Mouse (Mus musculus) heart, adult 2 months (tissue): Measurements from ENCODE around the gene Dnal1. TPM values are rescaled to one million over a fixed set of nuclear protein-coding genes. Genes with fewer than 3 reads are reported as not detected.

Source experiments
- DNase-seq, 2 experiments: peaks; one replicate each; pipeline ENCODE4 v3.0.0; 2021
- H3K27ac ChIP-seq: fragments of 200-600 bp; 2 replicates; pipeline ENCODE4 v1.8.1; 2022
- H3K27me3 ChIP-seq: fragments of 200-500 bp; 2 replicates; pipeline ENCODE4 v1.6.1; 2012; ENCODE audit warnings: mild to moderate bottlenecking, low read length, inconsistent platforms, mixed read lengths; ENCODE audit not compliant: control insufficient read depth, insufficient read depth
- H3K36me3 ChIP-seq: fragments of 200-500 bp; 2 replicates; pipeline ENCODE4 v1.6.1; 2012; ENCODE audit warnings: low read length, inconsistent platforms; ENCODE audit not compliant: control insufficient read depth, insufficient read depth
- H3K4me1 ChIP-seq: fragments of 200-500 bp; 2 replicates; pipeline ENCODE4 v1.6.1; 2011; ENCODE audit warnings: low read length; ENCODE audit not compliant: control insufficient read depth, insufficient read depth
- H3K4me3 ChIP-seq: fragments of 200-600 bp; 2 replicates; pipeline ENCODE4 v1.8.1; 2022
- H3K79me2 ChIP-seq: fragments of 200-500 bp; replicated peaks from 2 replicates; pipeline ENCODE4 v1.6.1; 2012; ENCODE audit warnings: mild to moderate bottlenecking, inconsistent platforms, low read length, moderate library complexity, mixed read lengths; ENCODE audit not compliant: control insufficient read depth, insufficient read depth
- H3K9ac ChIP-seq: fragments of 200-500 bp; 2 replicates; pipeline ENCODE4 v1.6.1; 2012; ENCODE audit warnings: low read depth, mild to moderate bottlenecking, control low read depth, inconsistent platforms, low read length, mixed read lengths
- CTCF ChIP-seq: fragments of 200-600 bp; IDR thresholded peaks from 2 replicates; pipeline ENCODE4 v1.8.1; 2022; ENCODE audit warnings: antibody characterized with exemption, mild to moderate bottlenecking, moderate library complexity
- EP300 ChIP-seq: fragments of 200-500 bp; IDR thresholded peaks from 2 replicates; pipeline ENCODE4 v1.6.1; 2011; ENCODE audit warnings: low read depth, low read length, control low read depth; ENCODE audit not compliant: insufficient read depth
- POLR2A ChIP-seq: fragments of 200-500 bp; IDR thresholded peaks from 2 replicates; pipeline ENCODE4 v1.6.1; 2011; ENCODE audit warnings: mild to moderate bottlenecking, low read depth, low read length, control low read depth; ENCODE audit not compliant: insufficient read depth
- WGBS: fragments of 180-500 bp; shearing (Covaris S2); methylation state at CpG from one replicate; pipeline ENCODE4 v1.1.7; 2018; 5-methylcytosine and 5-hydroxymethylcytosine counted together
- intact Hi-C: fragments of 180-260 bp; cut with DNase I; formaldehyde crosslinking; loops from one replicate; pipeline ENCODE4 v1.15.1; 2025
- polyA plus RNA-seq: library from polyadenylated mRNA; depleted of rRNA; stranded (reverse); fragments of >200 nt; gene quantifications from 2 replicates; pipeline ENCODE4 v1.2.3, GENCODE M21; 2012
- total RNA-seq, 2 experiments: library from RNA; stranded (reverse); gene quantifications; 2 replicates each; pipeline ENCODE4 v1.2.3; 2021

Dnal1 gene
- total and polyA plus RNA-seq, 3 experiments, result 3.4 to 7.9 (median 6.9) TPM

DNA sequence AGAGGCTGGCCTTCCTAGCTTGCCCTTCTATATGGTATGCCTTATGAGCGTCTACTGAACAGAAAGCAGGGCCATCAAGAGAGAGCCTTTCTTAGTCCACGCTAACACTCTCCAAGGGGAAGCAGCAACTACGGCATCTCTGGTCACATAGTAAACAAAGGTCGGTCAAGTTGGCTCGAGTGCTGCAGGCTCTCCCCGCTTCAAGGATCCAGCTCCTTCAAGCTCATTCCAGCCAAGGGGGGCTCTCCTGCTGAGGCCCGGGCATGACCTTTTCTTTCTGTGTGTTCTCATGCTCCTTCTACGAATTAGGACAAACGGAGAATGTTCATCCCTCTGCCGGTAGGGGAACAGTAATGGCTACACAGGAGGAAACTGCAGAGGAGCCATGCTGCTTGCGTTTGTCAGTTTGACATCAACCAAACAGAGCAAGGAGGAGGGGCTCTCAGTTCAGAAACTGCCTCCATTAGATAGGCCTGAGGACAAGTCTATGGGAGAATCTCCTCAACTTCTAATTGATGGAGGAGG is 49.5 kb downstream of the Dnal1 start:
- 83% methylated on average over 11 of the region's 11 CpGs for WGBS
- peaks cover 2% of the 10 kb centered on the region; the same call in 1 of the 2 replicates for H3K79me2 ChIP-seq
- intact Hi-C loops, result loop anchor here (1.0 kb wide), 1 partner anchor 57 kb away; no protein-coding TSS in a partner anchor
- DNase-seq, result no peak
- no peak overlapping the region for H3K27ac ChIP-seq
- TF ChIP-seq EP300 (no peak), CTCF (no peak), POLR2A (no peak)
- no peaks in the 10 kb centered on the region for H3K27me3 ChIP-seq
- H3K9ac ChIP-seq, result no peak overlapping the region
- H3K4me3 ChIP-seq, result no peak overlapping the region
- peaks cover 10% of the 10 kb centered on the region for H3K4me1 ChIP-seq
- peaks cover 7% of the 10 kb centered on the region for H3K36me3 ChIP-seq

DNA sequence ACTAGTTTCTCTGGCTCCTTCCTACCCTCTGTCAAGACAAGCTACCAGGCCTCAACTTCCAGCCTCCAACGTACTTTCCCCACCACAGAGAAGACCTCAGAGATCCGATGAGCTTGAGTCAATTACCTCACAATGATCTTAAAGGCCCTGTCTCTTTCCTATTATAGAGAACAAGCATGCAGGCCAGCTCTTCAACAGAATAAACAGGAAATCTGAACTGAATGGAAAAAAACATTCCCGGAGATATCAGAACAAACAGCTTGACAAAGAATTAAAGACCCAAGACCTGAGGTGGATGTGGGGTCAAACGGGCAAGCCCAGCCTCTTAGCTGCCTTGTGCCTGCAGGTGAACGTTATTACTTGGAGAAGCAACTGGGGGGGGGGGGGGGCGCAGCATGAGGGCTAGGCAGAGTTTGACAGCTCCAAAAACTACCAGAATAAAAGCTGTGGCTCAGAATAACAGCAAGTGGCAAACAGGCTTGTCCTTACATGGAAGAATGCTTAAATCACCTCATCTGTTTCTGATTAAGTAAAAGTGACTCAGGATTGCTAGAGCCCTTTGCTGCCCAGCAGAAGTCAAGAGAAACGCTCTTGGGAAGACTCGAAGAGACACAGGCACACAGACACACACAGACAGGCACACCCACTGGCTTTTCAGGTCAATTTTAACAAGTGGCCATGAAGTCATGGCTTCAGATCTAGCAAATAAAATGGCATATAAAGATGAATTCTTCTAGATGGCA is 51.6 kb downstream of the Dnal1 start:
- Histone ChIP-seq H3K9ac (peak overlapping the region; percentile 40; the same call in 1 of the 2 replicates), H3K79me2 (peaks cover 5% of the 10 kb centered on the region), H3K4me1 (peaks cover 11% of the 10 kb centered on the region), H3K27ac (peak overlapping the region; percentile 73), H3K27me3 (no peaks in the 10 kb centered on the region), H3K36me3 (peaks cover 7% of the 10 kb centered on the region), H3K4me3 (no peak overlapping the region)
- intact Hi-C loops, result no loop called here
- no peak for DNase-seq
- no peak for TF ChIP-seq CTCF
- no peak for TF ChIP-seq EP300
- WGBS, result 20% methylated on average over 8 of the region's 8 CpGs

DNA sequence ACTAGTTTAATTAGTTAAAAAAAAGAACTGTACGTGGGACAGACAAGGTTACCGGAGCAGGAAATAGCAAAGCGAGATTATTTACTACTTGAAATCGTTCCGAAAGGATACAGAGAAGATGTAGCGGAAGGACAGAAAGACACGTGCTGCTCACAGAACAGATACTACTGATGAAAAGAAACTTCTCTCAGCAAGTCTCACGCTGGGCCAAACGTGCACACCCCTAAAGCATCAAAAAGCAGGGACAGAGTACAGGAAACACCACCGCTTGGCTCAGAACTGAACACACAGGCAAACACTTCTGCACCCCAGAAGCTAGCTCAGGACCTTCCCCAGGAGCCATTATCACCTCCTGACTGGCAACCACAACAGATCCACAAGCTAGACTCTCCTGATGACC is 56.4 kb downstream of the Dnal1 start:
- Histone ChIP-seq H3K4me3 (no peak overlapping the region), H3K9ac (no peak overlapping the region), H3K36me3 (peaks cover 6% of the 10 kb centered on the region), H3K27me3 (no peaks in the 10 kb centered on the region), H3K27ac (no peak overlapping the region), H3K79me2 (peaks cover 11% of the 10 kb centered on the region), H3K4me1 (peaks cover 22% of the 10 kb centered on the region)
- WGBS, result 58% methylated on average over 10 of the region's 10 CpGs
- TF ChIP-seq CTCF (no peak), POLR2A (no peak), EP300 (no peak)
- intact Hi-C loops, result no loop called here
- DNase-seq, result no peak

DNA sequence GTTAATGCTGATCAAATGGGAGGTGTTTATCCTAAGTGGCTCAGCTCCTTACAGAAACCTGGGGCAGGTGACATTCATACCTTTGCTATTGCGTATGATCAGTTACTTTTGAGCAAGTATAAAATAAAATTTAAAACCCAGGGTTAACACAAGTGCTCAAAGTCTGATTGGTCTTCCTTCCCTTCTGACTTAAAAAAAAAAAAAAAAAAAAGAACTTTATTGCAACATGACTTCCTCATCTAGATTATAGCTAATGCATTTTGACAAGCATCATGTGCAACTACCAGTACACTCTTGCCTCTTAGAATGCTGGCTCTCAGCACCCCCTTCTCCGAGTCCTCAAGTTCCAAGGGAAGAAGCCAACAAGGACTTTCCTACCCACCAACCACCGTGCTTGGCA is 58.0 kb downstream of the Dnal1 start:
- Histone ChIP-seq H3K4me3 (no peak overlapping the region), H3K9ac (no peak overlapping the region), H3K27ac (no peak overlapping the region), H3K4me1 (peaks cover 28% of the 10 kb centered on the region), H3K79me2 (peaks cover 11% of the 10 kb centered on the region), H3K36me3 (peaks cover 2% of the 10 kb centered on the region; the same call in 1 of the 2 replicates), H3K27me3 (no peaks in the 10 kb centered on the region)
- TF ChIP-seq POLR2A (no peak), CTCF (no peak), EP300 (no peak)
- no peak for DNase-seq
- intact Hi-C loops, result no loop called here
- WGBS, result 95% methylated on average over 3 of the region's 3 CpGs

DNA sequence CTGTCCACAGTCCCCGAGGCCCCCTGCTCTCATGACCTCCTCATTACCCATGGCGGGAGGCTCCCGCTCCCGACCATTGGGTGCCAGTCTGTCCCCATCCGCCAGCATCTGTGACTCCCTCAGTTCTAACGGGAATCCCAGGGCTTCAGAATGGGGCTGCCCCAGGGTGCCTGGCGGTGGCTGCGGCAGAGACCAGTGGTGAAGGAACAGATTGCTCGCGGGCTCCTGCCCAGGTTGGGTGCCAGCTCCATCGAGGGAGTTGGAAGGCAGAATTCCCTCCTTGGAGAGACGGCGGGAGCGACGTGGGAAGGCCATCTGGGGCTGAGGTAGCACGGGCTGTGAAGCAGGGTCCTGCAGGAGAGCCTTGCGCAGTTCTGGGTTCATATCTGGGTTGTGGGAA is 58.7 kb downstream of the Dnal1 start:
- WGBS, result 92% methylated on average over 17 of the region's 17 CpGs

DNA sequence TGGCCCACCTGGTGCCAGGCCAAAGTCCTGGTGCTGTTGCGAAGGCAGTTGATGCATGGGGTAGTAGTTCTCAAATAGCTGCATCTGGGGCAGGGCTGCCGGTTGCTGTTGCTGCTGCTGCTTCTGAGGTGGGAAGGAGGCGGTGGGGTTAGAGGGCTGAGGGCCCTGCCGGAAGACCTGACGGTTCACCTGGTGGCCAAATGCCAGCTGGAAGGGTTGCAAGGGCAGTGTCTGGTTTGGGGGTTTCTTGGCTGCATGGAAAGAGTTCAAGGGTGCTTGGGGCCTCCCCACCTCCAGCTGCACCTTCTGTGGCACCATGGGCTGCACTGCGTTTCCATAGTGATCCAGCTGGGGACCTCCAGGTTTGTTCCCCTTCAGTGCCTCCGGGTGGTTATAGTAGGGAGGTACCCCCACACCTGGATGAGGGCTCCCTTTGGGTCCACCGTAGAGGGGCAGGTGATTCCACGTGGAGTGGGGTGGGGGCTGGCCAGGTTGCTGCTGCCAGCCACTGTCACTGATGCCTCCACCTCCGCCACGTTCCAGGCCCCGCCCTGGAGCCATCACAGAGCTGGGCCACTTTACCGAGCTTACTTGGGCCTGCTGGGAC is 59.2 kb downstream of the Dnal1 start:
- Histone ChIP-seq H3K9ac (no peak overlapping the region), H3K27me3 (no peaks in the 10 kb centered on the region), H3K4me1 (peaks cover 33% of the 10 kb centered on the region), H3K27ac (peak overlapping the region; percentile 84), H3K36me3 (peaks cover 2% of the 10 kb centered on the region; the same call in 1 of the 2 replicates), H3K79me2 (peaks cover 10% of the 10 kb centered on the region), H3K4me3 (no peak overlapping the region)
- TF ChIP-seq CTCF (no peak), POLR2A (no peak), EP300 (no peak)
- intact Hi-C loops, result no loop called here
- no peak for DNase-seq
- WGBS, result 91% methylated on average over 13 of the region's 13 CpGs

More for the DNA sequence above, 58.7 kb downstream of the Dnal1 start:
- intact Hi-C loops, result no loop called here
- H3K27me3 ChIP-seq, result no peaks in the 10 kb centered on the region
- no peak for DNase-seq
- H3K27ac ChIP-seq, result no peak overlapping the region
- peaks cover 31% of the 10 kb centered on the region for H3K4me1 ChIP-seq
- TF ChIP-seq POLR2A, result no peak
- TF ChIP-seq CTCF, result no peak
- TF ChIP-seq EP300, result no peak
- H3K79me2 ChIP-seq, result peaks cover 11% of the 10 kb centered on the region
- H3K4me3 ChIP-seq, result no peak overlapping the region
- peaks cover 2% of the 10 kb centered on the region; the same call in 1 of the 2 replicates for H3K36me3 ChIP-seq
- no peak overlapping the region for H3K9ac ChIP-seq
